Mouse (Mus musculus): ENCODE results near the gene Rab37. TPM values are rescaled to one million over a fixed set of nuclear protein-coding genes. Genes with fewer than 3 reads are reported as not detected.

The Rab37 gene
- total RNA-seq, 2 experiments from 2014 or later: 0.67 to 0.75 TPM

DNA sequence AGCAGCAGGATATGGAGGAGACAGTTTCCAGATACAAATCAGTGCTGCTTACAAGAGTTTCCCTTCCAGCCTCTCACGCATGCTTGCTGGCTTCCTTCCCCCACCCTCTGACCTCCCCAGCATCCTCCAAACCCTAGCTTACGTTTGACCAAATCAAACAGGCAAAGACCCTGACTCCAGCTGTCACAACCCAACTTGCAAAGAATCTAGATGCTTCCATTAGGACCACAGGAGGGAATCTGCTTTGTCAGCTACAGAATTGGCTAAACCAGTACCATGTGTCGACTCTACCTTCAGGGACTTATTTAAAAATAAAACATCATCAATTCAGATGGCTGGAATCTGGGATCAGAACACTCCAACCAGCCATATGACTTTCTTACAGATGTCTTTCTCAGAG is 21.0 kb downstream of the Rab37 start:
- no peak for DNase-seq (ENCODE audit: low spot score)
- intact Hi-C loops (cut with DNase I): no loop called here

GRCm38 (mm10) chr11:115119409-115119808 is 28.2 kb downstream of the Rab37 start:
- DNase-seq (ENCODE audit: low spot score): no peak
- intact Hi-C loops (cut with DNase I): no loop called here

DNA sequence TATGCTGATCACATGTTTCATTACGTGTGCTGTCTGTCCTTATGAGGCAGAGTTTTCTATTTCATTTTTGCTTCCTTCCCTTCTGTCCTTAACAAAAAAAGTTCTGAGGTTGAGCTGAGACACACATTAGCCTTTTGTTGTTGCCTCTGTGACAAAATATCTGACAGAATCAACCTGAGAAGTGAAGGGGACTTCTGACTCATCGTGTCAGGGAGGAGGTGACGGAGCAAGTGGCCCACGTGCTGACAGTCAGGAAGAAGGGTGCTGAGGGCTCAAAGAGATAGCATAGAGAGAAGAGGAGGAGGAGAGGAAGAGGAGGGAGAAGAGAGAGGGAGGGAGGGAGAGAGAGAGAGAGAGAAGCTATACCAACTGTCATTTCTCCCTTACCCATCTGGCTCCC is 37.3 kb downstream of the Rab37 start:
- intact Hi-C loops (cut with DNase I): no loop called here
- no peak for DNase-seq (ENCODE audit: low spot score)

DNA sequence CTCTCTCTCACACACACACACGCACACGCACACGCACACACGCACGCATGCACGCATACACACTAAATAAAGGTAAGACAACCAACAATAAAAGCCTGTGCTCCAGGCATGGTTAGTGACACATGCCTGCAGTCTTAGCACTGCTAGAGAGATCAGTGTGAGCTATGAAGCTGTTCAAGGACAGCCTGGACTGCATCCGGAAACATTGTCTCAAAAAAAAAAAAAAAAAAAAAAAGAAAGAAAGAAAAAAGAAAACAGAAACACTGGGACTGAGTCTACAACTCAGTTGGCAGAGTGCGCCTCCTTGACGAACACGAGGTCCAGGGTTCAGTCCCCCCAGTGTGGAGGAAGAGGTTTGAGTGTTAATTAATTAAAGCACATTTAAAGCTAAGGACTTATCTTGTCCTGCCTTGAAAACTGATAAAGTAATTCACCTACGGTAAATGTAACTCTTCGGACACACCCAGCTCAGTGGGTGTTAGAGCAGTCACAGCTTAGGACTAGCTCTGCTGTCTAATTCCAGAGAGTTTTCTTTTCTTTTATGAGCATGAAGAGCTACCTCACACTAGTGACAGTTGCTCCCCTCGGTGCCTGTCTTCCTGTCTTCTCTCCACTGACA is 38.4 kb downstream of the Rab37 start:
- intact Hi-C loops (cut with DNase I): no loop called here
- no peak for DNase-seq (ENCODE audit: low spot score)

GRCm38 (mm10) chr11:115131768-115132381 is 40.6 kb downstream of the Rab37 start:
- intact Hi-C loops (cut with DNase I): no loop called here
- no peak for DNase-seq (ENCODE audit: low spot score)

GRCm38 (mm10) chr11:115133800-115134199 is 42.6 kb downstream of the Rab37 start, which contains the start of gene Cd300lf:
Gene Cd300lf, minus strand, starts transcription at chr11:115133992.
- intact Hi-C loops (cut with DNase I): no loop called here
- no peak for DNase-seq (ENCODE audit: low spot score)

DNA sequence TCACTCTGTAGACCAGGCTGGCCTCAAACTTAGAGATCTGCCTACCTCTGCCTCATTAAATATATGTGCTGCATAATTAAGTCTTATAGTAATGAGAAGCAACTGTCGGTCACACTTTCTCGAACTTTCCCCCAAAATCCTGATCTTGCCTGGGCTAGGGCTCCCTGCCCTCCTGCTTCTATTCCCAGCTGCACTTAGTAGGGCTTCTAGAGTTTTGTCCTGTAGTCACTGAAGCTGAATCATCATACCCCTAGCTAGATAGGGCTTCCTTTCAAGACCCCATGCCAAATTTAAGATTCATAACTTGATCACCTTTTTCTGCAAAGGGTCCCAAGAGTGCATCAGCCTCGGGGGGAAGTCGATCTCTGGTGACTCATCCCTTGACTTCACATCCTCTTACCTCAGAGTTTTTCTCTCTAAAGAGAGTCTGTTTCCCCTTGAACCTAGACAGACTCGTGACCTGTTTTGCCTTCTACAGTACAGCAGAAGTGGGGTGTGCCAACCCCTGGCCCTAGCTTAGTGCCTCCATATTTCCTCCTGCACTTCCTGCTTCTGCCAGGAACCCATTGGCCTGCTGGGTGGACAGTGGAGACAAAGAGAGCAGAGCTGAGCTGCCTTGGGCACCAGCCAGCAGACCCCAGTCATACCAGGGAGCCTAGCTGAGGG is 47.5 kb downstream of the Rab37 start:
- DNase-seq (ENCODE audit: low spot score): no peak
- intact Hi-C loops (cut with DNase I): no loop called here

- DNase-seq (ENCODE audit: low spot score): no peak
- intact Hi-C loops (cut with DNase I): no loop called here
Observed at GRCm38 (mm10) chr11:115141970-115142369, 50.7 kb downstream of the Rab37 start.

- DNase-seq (ENCODE audit: low spot score): no peak
- intact Hi-C loops (cut with DNase I): no loop called here
Observed at GRCm38 (mm10) chr11:115147813-115148212, 56.6 kb downstream of the Rab37 start.

DNA sequence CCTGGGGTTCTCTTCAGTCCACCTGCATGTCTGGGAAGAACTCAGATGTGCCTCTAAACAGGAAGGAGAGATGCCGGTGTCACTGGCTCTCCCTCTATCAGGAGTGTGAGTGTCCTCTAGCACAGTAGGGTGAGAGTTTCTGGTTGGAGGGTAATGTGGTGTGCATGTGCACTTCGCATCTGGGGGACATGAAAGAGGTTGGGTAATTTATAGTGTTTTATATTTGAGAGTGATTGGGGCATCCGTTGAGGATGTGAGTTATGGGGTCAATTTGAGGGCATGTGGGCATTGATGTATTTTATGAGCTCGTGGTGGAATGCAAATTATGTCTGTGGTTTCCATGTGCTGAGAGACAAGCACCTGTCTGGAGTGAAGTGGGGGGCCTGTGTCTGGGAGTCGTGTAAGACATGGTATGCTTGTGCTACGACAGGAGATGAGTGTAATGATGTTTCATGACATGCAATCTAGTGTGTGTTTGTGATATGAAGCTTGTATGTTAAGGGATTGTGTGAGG is 59.6 kb downstream of the Rab37 start:
- no peak for DNase-seq (ENCODE audit: low spot score)
- intact Hi-C loops (cut with DNase I): no loop called here

- intact Hi-C loops (cut with DNase I): no loop called here
- no peak for DNase-seq (ENCODE audit: low spot score)
Observed at GRCm38 (mm10) chr11:115151755-115152429, 60.7 kb downstream of the Rab37 start.

GRCm38 (mm10) chr11:115153088-115153487 is 61.9 kb downstream of the Rab37 start:
- intact Hi-C loops (cut with DNase I): loop anchor here (1.0 kb wide), 1 partner anchor 71 kb away; no protein-coding TSS in a partner anchor
- no peak for DNase-seq (ENCODE audit: low spot score)

- intact Hi-C loops (cut with DNase I): loop anchor here (1.0 kb wide), 1 partner anchor 71 kb away; no protein-coding TSS in a partner anchor
- DNase-seq (ENCODE audit: low spot score): peak; percentile 41
Observed at GRCm38 (mm10) chr11:115153699-115154292, 62.6 kb downstream of the Rab37 start.

- DNase-seq (ENCODE audit: low spot score): no peak
- intact Hi-C loops (cut with DNase I): no loop called here
Observed at GRCm38 (mm10) chr11:115155053-115155634, 63.9 kb downstream of the Rab37 start.

DNA sequence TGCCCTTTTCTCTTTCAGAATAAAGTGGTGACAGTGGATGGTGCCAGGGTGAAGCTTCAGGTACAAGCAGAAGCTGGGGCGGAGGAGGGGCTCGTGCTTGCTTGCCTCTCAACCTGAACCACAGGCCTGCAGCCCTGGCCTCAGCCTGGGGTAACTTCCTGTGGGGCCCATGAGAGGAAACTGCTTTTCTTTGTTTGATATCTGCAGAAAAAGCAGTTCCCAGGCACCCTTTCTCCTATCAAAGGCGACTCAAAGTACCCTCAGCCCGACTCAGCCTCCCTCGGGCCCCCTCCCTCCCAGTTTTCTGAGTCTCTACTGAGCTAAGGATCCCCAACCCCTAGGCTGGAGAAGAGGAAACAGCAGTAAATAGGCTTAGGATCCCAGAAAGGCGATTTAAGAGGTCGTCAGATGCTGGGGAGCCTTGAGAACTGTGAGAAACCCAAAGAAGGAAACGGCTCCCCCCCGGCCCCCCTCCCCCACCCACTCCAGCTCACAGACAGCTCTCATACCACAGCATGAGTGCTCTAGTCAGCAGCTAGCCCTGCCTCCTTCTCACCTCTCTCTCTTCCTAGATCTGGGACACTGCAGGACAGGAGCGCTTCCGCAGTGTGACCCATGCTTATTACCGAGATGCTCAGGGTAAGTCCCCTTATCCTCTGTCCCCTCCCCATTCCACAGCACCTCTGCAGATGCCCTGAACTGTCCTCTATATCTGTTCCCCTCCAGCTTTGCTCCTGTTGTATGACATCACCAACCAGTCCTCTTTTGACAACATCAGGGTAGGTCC is 66.9 kb downstream of the Rab37 start:
- intact Hi-C loops (cut with DNase I): no loop called here
- no peak for DNase-seq (ENCODE audit: low spot score)

- intact Hi-C loops (cut with DNase I): loop anchor here (2.0 kb wide), 1 partner anchor 111 kb away; no protein-coding TSS in a partner anchor
- peak; percentile 45 for DNase-seq (ENCODE audit: low spot score)
Observed at GRCm38 (mm10) chr11:115160016-115160797, 69.0 kb downstream of the Rab37 start.

- no peak for DNase-seq (ENCODE audit: low spot score)
- intact Hi-C loops (cut with DNase I): loop anchor here (1.0 to 2.0 kb wide), 2 partner anchors 22 to 110 kb away; no protein-coding TSS in a partner anchor
Observed at GRCm38 (mm10) chr11:115160883-115161577, 69.8 kb downstream of the Rab37 start.
